19 mouse cellular contexts compared by ENCODE assay signal in the genomic region with DNA sequence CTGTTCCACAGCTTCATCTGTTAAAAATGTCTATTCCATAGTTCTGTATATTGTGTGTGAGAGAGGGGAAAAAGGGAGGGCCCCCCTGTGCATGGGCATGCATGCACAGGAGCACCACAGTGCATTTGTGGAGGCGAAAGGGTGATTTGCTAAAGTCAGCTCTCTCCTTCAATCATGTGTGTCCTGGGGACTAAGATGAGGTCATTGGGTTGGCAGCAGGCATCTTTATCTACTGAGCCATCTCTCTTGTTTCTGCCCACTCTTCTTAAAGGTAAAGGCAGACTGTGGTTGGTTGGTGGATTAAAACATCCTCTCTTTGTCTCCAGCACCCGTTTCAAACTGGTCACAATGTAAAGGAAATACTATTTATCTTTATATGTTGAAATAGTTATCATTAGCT. TPM values are rescaled to one million over a fixed set of nuclear protein-coding genes. Genes with fewer than 3 reads are reported as not detected.
"Had no signal": no experiment of that assay in that cellular context is flagged by ENCODE, and none has a peak within 500 bp of the region (broad histone marks: within the 10 kb centered on the region; RNA-seq: fewer than 3 reads in every experiment).

No protein-coding gene starts in this region.

- ATAC-seq: liver, embryonic 12.5 days; midbrain, embryonic 13.5 days; midbrain, embryonic 16.5 days had no signal

- DNase-seq: kidney, postnatal 14 days; kidney, postnatal 4 days; layer of hippocampus, adult 9-11 months; liver; lung, adult 18-20 months; retina, postnatal 1 day; right cerebral cortex, postnatal 25 days; thymus, adult 18-20 months; thymus, postnatal 36 days had no signal

RNA-seq across cellular contexts. Expression of a gene that starts 27.4 kb away (rescaled TPM):
- total RNA-seq: megakaryocyte, adult 5-6 weeks; monocyte, adult 5-6 weeks had no signal

RNA-seq across cellular contexts. Expression of a gene that starts 29.6 kb away (rescaled TPM):
- total RNA-seq: layer of hippocampus, adult 18-20 months; layer of hippocampus, postnatal 25 days; left cerebral cortex, adult 18-20 months; left cerebral cortex, postnatal 25 days; megakaryocyte, adult 5-6 weeks; monocyte, adult 5-6 weeks; neutrophil, adult 5-6 weeks had no signal

RNA-seq across cellular contexts. Expression of a gene that starts 56.5 kb away (rescaled TPM):
- total RNA-seq: layer of hippocampus, adult 18-20 months; left cerebral cortex, adult 18-20 months; left cerebral cortex, postnatal 25 days; megakaryocyte, adult 5-6 weeks; monocyte, adult 5-6 weeks; neutrophil, adult 5-6 weeks had no signal
